13 mouse cellular contexts compared by ENCODE assay signal in genomic region chr10:67503320-67503995, GRCm38 (mm10). TPM values are rescaled to one million over a fixed set of nuclear protein-coding genes. Genes with fewer than 3 reads are reported as not detected.
DNase-seq lines count a peak whose midpoint lies in the region; ATAC-seq lines count a peak whose summit lies in the region.
"Had no signal": no experiment of that assay in that cellular context is flagged by ENCODE, and none has a peak within 500 bp of the region (broad histone marks: within the 10 kb centered on the region; RNA-seq: fewer than 3 reads in every experiment).

No protein-coding gene starts in this region.

- no peaks in the 10 kb centered on the region for H3K36me3 ChIP-seq in liver, embryonic 11.5 days (ENCODE audit: control insufficient read depth, insufficient read depth, low read length)
- H3K36me3 ChIP-seq in midbrain, embryonic 15.5 days (replicated peaks): no peaks in the 10 kb centered on the region
- no peaks in the 10 kb centered on the region for H3K36me3 ChIP-seq in hindbrain, embryonic 11.5 days (ENCODE audit: control insufficient read depth, insufficient read depth, low read length)
- H3K36me3 ChIP-seq: embryonic facial prominence, embryonic 12.5 days; forebrain, embryonic 15.5 days; limb, embryonic 15.5 days had no signal

- no peaks in the 10 kb centered on the region for H3K4me1 ChIP-seq in liver, embryonic 11.5 days (replicated peaks; ENCODE audit: control insufficient read depth, insufficient read depth, low read length)
- no peaks in the 10 kb centered on the region for H3K4me1 ChIP-seq in midbrain, embryonic 15.5 days
- no peaks in the 10 kb centered on the region for H3K4me1 ChIP-seq in hindbrain, embryonic 11.5 days (replicated peaks; ENCODE audit: control insufficient read depth, insufficient read depth, low read length)
- H3K4me1 ChIP-seq: forebrain, embryonic 15.5 days had no signal

- H3K9me3 ChIP-seq in liver, embryonic 11.5 days (ENCODE audit: control insufficient read depth, low read length): no peaks in the 10 kb centered on the region
- H3K9me3 ChIP-seq in midbrain, embryonic 15.5 days: no peaks in the 10 kb centered on the region
- no peaks in the 10 kb centered on the region for H3K9me3 ChIP-seq in hindbrain, embryonic 11.5 days (ENCODE audit: control insufficient read depth, low read length)
- H3K9me3 ChIP-seq: embryonic facial prominence, embryonic 12.5 days; forebrain, embryonic 15.5 days; limb, embryonic 15.5 days had no signal

- H3K4me2 ChIP-seq in liver, embryonic 11.5 days: peak overlapping the region; percentile 26
- no peak overlapping the region for H3K4me2 ChIP-seq in midbrain, embryonic 15.5 days
- no peak overlapping the region for H3K4me2 ChIP-seq in hindbrain, embryonic 11.5 days (replicated peaks; ENCODE audit: low read depth, low read length)
- H3K4me2 ChIP-seq: embryonic facial prominence, embryonic 12.5 days; forebrain, embryonic 15.5 days; heart, embryonic 11.5 days; limb, embryonic 15.5 days had no signal

- no peak overlapping the region for H3K27ac ChIP-seq in liver, embryonic 11.5 days (ENCODE audit: low read depth, low read length)
- no peak overlapping the region for H3K27ac ChIP-seq in midbrain, embryonic 15.5 days
- H3K27ac ChIP-seq in hindbrain, embryonic 11.5 days (ENCODE audit: low read depth, low read length): no peak overlapping the region
- H3K27ac ChIP-seq: embryonic facial prominence, embryonic 12.5 days; forebrain, embryonic 15.5 days; limb, embryonic 15.5 days had no signal

- ATAC-seq in liver, embryonic 11.5 days (replicated peaks; ENCODE audit: low FRiP score): no peak
- peak; percentile 34; the same call in 1 of the 2 replicates for ATAC-seq in megakaryocyte-erythroid progenitor cell, adult 5-6 weeks (replicated peaks; ENCODE audit: low FRiP score, low TSS enrichment, poor library complexity, severe bottlenecking)
- no peak for ATAC-seq in midbrain, embryonic 15.5 days (replicated peaks)
- no peak for ATAC-seq in hindbrain, embryonic 11.5 days (ENCODE audit: low FRiP score)
- ATAC-seq: forebrain, embryonic 15.5 days had no signal

- no peak for DNase-seq in liver, embryonic 11.5 days (ENCODE audit: low spot score)
- no peak for DNase-seq in liver
- peak; percentile 25 for DNase-seq in c-Kit-positive CD71-negative TER-119-negative erythroid progenitor cells, embryonic 14.5 days (ENCODE audit: low read depth)
- DNase-seq in thymus, postnatal 10 days (ENCODE audit: low spot score in 2 of 2): peak; percentile 76 to 77
- DNase-seq in adrenal gland, adult 2 months: no peak
- no peak for DNase-seq in hindbrain, embryonic 11.5 days (ENCODE audit: low spot score)

- no peak overlapping the region for H3K9ac ChIP-seq in liver, embryonic 11.5 days (ENCODE audit: low read depth, low read length)
- H3K9ac ChIP-seq in midbrain, embryonic 15.5 days: no peak overlapping the region
- no peak overlapping the region for H3K9ac ChIP-seq in hindbrain, embryonic 11.5 days (ENCODE audit: low read depth, low read length)
- H3K9ac ChIP-seq: embryonic facial prominence, embryonic 12.5 days; forebrain, embryonic 15.5 days; limb, embryonic 15.5 days had no signal

- H3K27me3 ChIP-seq in liver, embryonic 11.5 days (replicated peaks; ENCODE audit: control insufficient read depth, insufficient read depth, low read length): no peaks in the 10 kb centered on the region
- H3K27me3 ChIP-seq in midbrain, embryonic 15.5 days (replicated peaks): no peaks in the 10 kb centered on the region
- no peaks in the 10 kb centered on the region for H3K27me3 ChIP-seq in hindbrain, embryonic 11.5 days (ENCODE audit: control insufficient read depth, insufficient read depth, low read length)
- H3K27me3 ChIP-seq: embryonic facial prominence, embryonic 12.5 days; forebrain, embryonic 15.5 days; limb, embryonic 15.5 days had no signal

- 38% methylated on average over 15 of the region's 15 CpGs for WGBS in liver, embryonic 11.5 days
- WGBS in midbrain, embryonic 15.5 days: 65% methylated on average over 15 of the region's 15 CpGs
- 74% methylated on average over 15 of the region's 15 CpGs for WGBS in hindbrain, embryonic 11.5 days

- H3K4me3 ChIP-seq in liver, embryonic 11.5 days (ENCODE audit: low read depth, low read length): no peak overlapping the region
- H3K4me3 ChIP-seq in midbrain, embryonic 15.5 days: no peak overlapping the region
- H3K4me3 ChIP-seq in hindbrain, embryonic 11.5 days (ENCODE audit: low read depth, low read length): no peak overlapping the region
- H3K4me3 ChIP-seq: embryonic facial prominence, embryonic 12.5 days; forebrain, embryonic 15.5 days; limb, embryonic 15.5 days had no signal

RNA-seq across cellular contexts. Expression of gene Egr2, which starts 31.8 kb away (rescaled TPM):
- 0.08 and 0.22 TPM in 2 replicates for polyA plus RNA-seq in liver, embryonic 11.5 days (2014; fragmentation: Nextera tagmentation; extraction: Ambion mirVana)
- not detected in 2 replicates for total RNA-seq in megakaryocyte-erythroid progenitor cell, adult 5-6 weeks (2014; fragmentation: Nextera tagmentation)
- 5.8 and 18.5 TPM in 2 replicates for total RNA-seq in megakaryocyte-erythroid progenitor cell, adult 5-6 weeks (2017)
- 1 to 10 TPM in 1 of 2 experiments, under 1 TPM in 1; 0.61 to 1.3 TPM for total RNA-seq in adrenal gland, adult 2 months (2021)
- polyA plus RNA-seq in adrenal gland, adult 2 months (2012; rRNA removed): 1.8 and 3.1 TPM in 2 replicates
- polyA plus RNA-seq in midbrain, embryonic 15.5 days (2015; fragmentation: Nextera tagmentation; extraction: Ambion mirVana): 0.29 and 0.72 TPM in 2 replicates
- 1.2 and 1.3 TPM in 2 replicates for polyA plus RNA-seq in hindbrain, embryonic 11.5 days (2014; fragmentation: Nextera tagmentation; extraction: Ambion mirVana)
- polyA plus RNA-seq: intestine, embryonic 14.5 days had no signal

RNA-seq across cellular contexts. Expression of gene Ado, which starts 45.3 kb away (rescaled TPM):
- 40.6 and 43.9 TPM in 2 replicates for polyA plus RNA-seq in liver, embryonic 11.5 days (2014; fragmentation: Nextera tagmentation; extraction: Ambion mirVana)
- total RNA-seq in megakaryocyte-erythroid progenitor cell, adult 5-6 weeks (2014; fragmentation: Nextera tagmentation): 14.1 and 16.7 TPM in 2 replicates
- 22.6 and 23.0 TPM in 2 replicates for total RNA-seq in megakaryocyte-erythroid progenitor cell, adult 5-6 weeks (2017)
- total RNA-seq in adrenal gland, adult 2 months (2021): 10 to 100 TPM; 24.1 to 28.0 TPM
- 32.1 and 34.0 TPM in 2 replicates for polyA plus RNA-seq in adrenal gland, adult 2 months (2012; rRNA removed)
- polyA plus RNA-seq in midbrain, embryonic 15.5 days (2015; fragmentation: Nextera tagmentation; extraction: Ambion mirVana): 73.8 and 76.5 TPM in 2 replicates
- 87.4 and 88.3 TPM in 2 replicates for polyA plus RNA-seq in hindbrain, embryonic 11.5 days (2014; fragmentation: Nextera tagmentation; extraction: Ambion mirVana)

Comparison
In these comparisons a context has a peak if more than half of its experiments do, and no peak if none do; other contexts are left out.
1. DNase-seq: peak in c-Kit-positive CD71-negative TER-119-negative erythroid progenitor cells, embryonic 14.5 days (single experiment) and thymus, postnatal 10 days (2 of 2); none in liver, embryonic 11.5 days (single experiment), liver (single experiment), adrenal gland, adult 2 months (single experiment) and hindbrain, embryonic 11.5 days (single experiment).